Mouse (Mus musculus): ENCODE results near the gene Sugt1. TPM values are rescaled to one million over a fixed set of nuclear protein-coding genes. Genes with fewer than 3 reads are reported as not detected.
A peak's percentile ranks its signal among the peaks of the same experiment; 100 is the strongest.

Sugt1 gene
- 10 to 100 TPM; 61.8 to 67.5 (median 62.6) TPM for total RNA-seq (2022)

DNA sequence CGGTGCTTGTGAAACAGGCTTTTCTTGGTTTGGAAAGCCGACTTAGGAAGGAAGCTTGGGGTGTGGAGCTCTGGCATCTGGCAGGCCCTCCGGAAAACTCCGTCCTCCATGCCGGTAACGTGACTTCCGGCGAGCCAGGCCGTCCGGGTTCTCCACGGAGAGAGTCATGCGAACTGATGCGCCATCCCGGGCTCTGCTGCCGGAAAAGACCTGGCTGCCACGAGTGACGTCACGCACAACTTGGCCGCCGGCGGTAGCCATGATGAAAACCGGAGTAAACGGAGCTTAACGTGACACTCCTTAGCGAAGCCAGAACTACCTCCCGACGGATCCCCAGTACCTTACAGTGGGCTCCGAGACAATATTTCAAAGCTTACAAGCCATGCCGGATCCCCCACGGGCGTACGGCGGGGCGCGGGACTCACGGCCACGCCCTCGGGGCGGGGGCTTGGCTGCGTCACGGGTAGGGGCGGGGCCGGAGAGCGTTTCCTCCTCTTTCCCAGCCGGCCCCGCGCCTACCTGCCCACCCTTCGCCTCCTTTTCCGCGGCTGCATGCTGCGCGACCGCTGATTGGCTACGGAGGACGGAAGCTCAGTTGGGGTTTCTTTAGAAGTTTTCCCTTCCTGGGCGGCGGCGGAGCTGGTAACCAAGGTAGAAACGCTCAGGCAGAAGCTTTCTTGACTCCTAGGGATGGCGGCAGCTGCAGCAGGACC, at the start of gene Sugt1:
Sugt1 (plus strand) TSS at position 553 of the 713 bp plus-strand sequence.
- DNase-seq (ENCODE audit: low spot score), result peak; percentile 94

DNA sequence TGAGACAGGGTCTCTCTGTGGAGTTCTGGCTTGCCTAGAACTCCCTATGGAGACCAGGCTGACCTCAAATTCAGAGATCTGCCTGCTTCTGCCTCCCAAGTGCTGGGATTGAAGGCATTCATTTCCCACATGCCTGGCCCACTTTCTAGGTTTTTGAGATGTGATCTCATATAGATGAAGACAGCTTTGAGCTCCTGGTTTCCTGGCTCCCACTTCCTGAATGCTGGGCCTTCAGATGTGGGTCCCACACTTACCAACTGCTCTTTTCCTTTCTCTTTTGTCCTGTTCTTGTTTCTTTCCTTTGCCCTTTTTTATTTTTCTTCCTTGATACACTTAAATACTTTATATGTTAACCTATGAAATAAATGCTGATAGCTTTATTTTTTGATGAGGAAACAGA, 49.6 kb upstream of the Sugt1 start:
- no peak for DNase-seq (ENCODE audit: low spot score)

DNA sequence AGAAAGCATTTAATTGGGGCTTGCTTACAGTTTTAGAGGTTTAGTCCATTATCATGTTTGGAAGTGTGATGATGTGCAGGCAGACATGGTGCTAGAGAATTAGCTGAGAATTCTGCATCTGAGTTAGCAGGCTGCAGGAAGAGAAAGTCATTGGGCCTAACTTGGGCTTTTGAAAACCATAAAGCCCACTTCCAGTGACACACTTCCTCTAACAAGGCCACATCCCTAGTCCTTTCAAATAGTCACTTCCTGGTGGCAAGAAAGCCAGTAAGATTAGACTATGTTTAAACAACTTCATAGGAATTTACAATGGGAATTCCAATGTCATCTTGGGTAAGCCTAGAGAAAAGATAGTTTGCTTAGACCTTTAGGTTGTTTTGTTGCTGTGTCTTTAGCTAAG, 45.9 kb upstream of the Sugt1 start:
- DNase-seq (ENCODE audit: low spot score), result no peak

- DNase-seq (ENCODE audit: low spot score), result peak; percentile 58
Measured at GRCm38 (mm10) chr14:79549343-79549742, 38.1 kb upstream of the Sugt1 start.

- DNase-seq (ENCODE audit: low spot score), result no peak
Measured at GRCm38 (mm10) chr14:79551929-79552328, 35.6 kb upstream of the Sugt1 start.

DNA sequence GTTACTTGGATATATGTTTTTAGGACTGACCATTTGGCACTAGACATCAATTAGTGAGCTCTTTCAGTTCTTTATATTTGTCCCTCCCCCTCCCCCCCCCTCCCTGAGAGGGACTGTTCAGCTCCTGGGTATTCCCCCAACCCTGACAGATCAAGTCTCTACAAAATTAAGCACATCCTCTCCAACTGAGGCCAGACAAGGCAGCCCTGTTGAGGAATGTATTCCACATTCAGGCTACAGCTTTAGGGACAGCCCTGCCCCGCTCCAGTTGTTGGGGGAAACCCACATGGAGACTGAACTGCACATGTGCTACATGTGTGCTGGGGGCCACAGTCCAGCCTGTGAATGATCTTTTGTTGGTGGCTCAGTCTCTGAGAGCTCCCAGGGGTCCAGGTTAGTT, 34.6 kb upstream of the Sugt1 start:
- no peak for DNase-seq (ENCODE audit: low spot score)

- DNase-seq (ENCODE audit: low spot score), result no peak
Measured at GRCm38 (mm10) chr14:79557796-79558195, 29.7 kb upstream of the Sugt1 start.

DNA sequence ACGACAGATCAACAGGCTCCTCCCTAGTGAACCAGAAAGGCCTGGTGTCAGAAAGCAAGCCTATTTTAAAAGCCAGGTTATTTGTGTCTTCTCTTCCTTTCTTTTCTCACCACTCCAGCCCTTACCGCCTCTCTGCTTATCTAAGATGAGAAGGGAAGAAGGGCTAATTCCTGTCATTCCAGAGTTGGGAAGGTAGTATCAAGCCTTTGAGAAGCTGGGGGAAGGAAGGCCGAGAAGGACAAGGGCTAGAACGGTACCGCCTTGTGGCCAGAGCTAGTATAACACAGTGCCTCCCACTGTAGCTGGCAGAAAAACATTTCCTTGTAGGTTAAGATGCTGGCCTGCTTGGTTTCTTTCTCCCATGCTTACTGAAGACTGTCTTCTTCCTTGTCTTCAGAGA, 24.7 kb upstream of the Sugt1 start:
- peak; percentile 58 for DNase-seq (ENCODE audit: low spot score)

DNA sequence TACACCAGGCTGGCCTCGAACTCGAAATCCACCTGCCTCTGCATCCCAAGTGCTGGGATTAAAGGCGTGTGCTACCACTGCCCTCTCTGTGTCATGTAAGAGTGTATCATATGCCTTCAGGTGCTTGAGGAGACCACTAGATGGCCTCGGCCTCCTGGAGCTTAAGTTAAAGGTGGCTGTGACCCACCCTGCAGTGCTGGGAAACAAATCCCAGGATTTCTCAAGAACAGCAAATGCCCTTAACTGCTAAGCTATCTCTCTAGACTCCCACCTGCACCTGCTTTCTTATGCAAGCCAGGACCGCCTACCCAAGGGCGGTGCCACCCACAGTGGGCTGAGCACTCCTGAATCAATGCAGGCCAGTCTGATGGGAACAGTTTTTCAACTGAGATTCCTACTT, 22.7 kb upstream of the Sugt1 start:
- DNase-seq (ENCODE audit: low spot score), result no peak

DNA sequence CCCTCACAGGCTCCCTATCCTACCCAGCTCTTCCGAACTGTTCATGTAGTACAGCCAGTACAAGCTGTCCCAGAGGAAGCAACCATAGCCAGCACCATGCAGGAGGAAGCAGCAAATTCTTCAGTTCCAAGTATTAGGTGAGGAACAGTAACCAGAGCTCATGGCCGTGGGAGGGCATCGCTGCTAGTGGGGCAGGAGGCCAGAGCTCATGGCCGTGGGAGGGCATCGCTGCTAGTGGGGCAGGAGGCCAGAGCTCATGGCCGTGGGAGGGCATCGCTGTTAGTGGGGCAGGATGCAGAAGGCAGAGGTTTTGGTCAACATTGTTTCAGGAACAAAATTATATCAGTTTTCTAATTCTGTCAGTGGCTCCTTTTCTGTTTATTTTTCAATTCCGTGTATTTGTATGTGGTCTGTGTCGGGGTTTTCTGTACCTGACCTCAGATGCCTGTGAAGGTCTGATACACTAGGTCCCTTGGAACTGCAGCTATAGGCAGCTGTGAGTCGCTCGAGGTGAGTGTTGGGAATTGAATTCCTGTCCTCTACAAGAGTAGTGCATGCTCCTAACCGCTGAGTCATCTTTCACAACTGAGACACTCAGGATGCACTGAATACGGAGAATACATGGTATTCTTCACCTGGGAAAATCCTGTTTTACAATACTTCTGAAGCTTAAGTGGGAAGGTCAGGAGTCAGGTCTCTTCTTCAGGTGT, 13.9 kb upstream of the Sugt1 start:
- no peak for DNase-seq (ENCODE audit: low spot score)

DNA sequence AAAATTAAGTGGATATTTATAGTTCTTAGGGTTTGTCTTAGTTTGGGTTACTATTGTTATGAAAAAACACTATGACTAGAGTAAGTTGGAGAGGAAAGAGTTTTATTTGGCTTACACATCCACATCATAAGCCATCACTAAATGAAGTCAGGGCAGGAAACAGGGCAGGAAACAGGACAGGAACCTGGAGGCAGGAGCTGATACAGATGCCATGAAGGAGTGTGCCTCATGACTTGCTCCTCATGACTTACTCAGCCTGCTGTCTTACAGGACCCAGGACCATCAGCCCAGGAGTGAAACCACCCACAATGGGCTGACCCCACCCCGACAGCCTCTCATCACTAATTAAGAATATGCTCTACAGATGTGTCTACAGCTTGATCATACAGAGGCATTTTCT, 13.1 kb upstream of the Sugt1 start:
- no peak for DNase-seq (ENCODE audit: low spot score)

GRCm38 (mm10) chr14:79583526-79584245, 3.8 kb upstream of the Sugt1 start:
- no peak for DNase-seq (ENCODE audit: low spot score)

DNA sequence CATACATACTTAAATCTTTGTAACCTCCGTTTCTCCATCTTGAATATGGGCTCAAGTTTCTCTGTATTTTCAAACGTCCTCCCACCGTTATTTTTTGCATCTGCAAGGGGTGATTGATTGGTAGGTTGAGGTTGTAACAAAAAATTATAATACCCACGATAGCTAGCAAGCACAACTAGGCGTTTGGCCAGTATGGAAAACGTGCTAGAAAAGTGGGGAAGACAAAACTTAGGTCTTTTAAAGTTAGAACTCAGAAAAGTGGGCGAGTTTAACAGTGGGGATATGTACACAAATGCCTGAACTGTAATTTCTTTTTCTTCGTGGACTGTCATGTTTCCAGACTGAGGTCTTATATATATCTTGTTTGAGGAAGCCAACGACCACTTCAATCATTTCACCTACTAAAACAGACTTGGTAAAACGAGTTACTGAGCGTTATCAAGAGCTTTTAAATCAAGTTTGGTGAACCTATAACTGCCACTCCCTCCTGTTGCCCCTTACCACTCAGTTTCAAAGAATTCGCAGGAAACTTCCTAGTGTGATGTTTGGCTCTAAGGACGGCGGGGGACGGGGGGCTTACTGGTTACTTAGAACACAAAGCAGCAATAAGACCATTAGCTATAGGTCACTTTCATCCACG, 872 bp upstream of the Sugt1 start:
- DNase-seq (ENCODE audit: low spot score), result peak; percentile 7

DNA sequence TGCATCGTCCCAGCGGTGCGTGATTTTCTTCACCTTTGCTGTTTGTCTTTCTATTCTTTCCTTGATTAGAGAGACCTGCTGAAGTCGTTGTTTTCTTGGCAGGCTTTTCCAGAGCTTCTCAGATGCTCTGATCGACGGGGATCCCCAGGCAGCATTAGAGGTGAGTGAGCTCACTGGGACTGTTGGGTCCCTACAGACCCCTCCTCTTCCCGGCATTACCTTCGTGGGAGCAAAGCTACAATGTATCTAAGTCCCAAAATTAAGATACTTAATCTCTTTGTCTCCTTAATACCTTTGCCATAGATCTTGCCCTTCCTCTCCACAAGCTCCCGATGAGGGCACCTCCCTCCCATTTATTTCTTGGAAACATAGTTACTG, 350 bp downstream of the Sugt1 start:
- DNase-seq (ENCODE audit: low spot score), result no peak

DNA sequence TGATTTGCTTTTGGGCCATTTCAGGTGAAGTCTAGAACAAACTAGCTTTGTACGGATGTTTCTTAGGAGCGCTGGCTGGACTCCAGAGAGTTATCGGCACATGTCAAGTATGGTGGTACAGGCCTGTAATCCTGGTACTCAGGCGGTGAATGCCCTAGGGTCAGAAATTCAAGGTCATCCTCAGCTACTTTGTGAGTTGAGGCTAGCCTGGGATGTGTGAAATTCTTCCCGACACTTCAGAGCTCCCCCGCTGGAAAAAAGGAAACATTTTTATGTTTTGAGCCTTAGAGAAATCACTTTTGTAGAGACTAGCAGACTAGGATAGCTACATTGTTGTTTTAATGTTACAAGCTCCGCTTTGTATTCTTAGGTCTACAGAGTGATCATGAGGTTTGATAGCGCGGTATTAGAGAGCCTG, 1.1 kb downstream of the Sugt1 start:
- DNase-seq (ENCODE audit: low spot score), result no peak

- DNase-seq (ENCODE audit: low spot score), result no peak
Measured at GRCm38 (mm10) chr14:79589401-79589800, 1.9 kb downstream of the Sugt1 start.

GRCm38 (mm10) chr14:79590916-79591315, 3.4 kb downstream of the Sugt1 start:
- no peak for DNase-seq (ENCODE audit: low spot score)

DNA sequence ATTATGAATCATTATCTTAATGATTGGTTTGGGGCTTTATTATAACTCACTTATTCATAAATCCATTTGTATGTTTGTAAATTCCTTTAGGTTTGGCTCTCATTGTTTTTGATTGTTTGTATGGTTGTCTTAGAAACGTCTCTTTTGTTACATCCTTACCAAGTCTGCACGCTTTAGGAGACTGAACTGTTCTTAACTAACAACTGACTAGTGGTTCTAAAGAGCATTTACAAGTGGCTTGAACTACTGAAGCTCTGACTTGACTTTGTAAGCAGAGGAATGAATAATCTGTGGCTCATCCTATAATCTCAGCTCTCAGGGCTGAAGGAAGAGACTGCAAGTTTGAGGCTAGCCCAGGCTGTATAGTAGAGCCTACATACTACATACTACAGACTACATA, 4.1 kb downstream of the Sugt1 start:
- no peak for DNase-seq (ENCODE audit: low spot score)

DNA sequence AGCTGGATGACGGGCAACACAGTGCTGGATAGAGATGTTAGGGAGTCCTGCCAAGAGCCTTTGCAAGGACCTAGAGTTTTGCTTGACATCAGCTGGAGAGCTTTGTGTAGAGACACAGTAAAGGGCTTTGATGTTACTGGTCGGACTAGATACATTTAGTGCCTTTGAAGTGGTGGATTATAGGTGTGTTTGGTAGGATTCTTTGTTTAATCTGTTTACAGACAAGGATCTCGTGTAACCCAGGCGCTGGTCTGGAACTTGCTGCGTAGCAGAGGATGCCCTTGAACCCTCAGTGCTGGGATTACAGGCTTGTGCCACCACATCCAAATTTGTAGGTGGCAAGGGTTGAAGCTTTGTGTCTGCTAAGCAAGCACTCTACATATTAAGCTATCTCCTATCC, 6.6 kb downstream of the Sugt1 start:
- DNase-seq (ENCODE audit: low spot score), result no peak

DNA sequence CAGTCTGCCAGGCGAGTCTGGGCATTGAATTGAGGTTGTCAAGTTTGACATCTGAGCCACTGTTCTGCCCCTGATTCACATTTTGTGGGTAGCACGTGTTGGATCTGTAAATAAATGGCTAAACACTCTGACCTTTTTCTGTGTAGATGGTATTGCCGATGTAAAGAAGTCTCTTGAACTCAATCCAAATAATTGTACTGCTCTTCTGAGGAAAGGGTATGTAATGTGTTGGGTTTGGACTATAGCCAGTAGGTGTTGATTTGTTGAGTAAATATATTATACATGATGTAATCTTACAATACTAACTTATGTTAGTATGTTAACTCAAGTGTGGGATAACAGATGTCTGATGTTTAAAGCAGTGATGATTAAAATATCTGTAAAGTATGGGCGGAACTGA, 9.1 kb downstream of the Sugt1 start:
- no peak for DNase-seq (ENCODE audit: low spot score)

DNA sequence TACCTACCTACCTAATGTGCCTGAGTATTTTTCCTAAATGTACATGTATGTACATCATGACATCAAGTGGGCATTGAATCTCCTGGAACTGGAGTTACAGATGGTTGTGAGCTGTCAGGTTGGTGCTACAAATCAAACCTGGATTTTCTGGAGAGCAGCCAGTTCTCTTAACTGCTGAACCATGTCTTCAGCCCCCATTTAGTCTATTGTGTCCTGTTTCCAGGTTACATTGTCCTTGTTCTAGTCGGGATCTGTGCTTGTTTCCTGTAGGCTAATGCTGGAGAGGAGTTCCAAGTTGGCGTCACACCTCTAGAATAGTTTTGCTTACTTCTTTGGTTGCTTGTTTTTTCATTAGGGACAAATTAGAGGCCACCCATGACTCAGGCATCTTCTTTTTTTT, 18.4 kb downstream of the Sugt1 start:
- DNase-seq (ENCODE audit: low spot score), result peak; percentile 26

DNA sequence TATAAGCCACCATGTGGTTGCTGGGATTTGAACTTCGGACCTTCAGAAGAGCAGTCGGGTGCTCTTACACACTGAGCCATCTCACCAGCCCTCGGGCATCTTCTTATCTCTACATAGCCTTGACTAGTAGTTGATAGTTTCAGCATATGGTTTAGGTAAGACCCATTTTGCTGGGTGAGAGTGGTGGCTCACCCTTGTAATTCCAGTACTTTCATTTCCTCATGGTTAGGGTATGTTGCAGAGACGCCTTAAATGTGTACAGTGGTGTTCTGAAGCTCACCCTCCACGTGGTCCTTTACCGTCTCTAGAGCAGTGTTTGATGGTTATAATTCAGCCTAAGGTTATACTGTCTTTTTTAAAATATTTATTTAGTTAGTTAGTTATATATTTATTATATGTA, 18.9 kb downstream of the Sugt1 start:
- DNase-seq (ENCODE audit: low spot score), result no peak

Measured in heart, adult 8-10 months (tissue).